Mouse (Mus musculus) frontal cortex, postnatal 14 days (tissue): Measurements from ENCODE around the gene Arf1.

Source experiments
- DNase-seq, 2 experiments: peaks; one replicate each; pipeline ENCODE4 v3.0.0; 2022; ENCODE audit warnings: low spot score in 2 of 2

Arf1 gene

GRCm38 (mm10) chr11:59192059-59192386, 36.0 kb downstream of the Arf1 start, which contains the start of gene Guk1:
Gene Guk1, minus strand, starts transcription at chr11:59192212.
- DNase-seq = no peak

GRCm38 (mm10) chr11:59191231-59192058, 36.6 kb downstream of the Arf1 start:
- peak; percentile 86 to 87 for DNase-seq

- no peak for DNase-seq
Measured at GRCm38 (mm10) chr11:59187706-59188105, 40.4 kb downstream of the Arf1 start.

DNA sequence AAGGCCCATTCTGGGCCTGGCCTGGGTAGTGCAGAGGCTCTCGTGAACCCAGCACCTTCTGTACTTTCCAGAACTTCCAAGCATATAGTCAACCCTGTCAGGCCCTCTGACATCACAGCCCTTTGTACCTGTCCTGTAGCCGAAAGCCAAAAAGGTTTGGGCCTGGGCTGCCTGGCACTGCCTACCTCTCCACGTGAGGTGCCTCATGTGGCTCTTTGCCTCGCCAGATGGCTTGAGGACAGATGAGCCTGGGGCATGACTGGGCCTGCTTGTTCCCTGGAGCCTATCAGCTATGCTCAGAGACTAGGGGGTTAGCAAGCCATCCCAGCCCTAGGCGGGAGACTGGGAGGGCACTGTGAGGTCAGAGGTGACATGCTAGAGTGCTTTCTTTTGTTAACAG, 42.6 kb downstream of the Arf1 start:
- no peak for DNase-seq

GRCm38 (mm10) chr11:59183821-59184220, 44.2 kb downstream of the Arf1 start:
- peak in 1 of 2 experiments; percentile 48 for DNase-seq

DNA sequence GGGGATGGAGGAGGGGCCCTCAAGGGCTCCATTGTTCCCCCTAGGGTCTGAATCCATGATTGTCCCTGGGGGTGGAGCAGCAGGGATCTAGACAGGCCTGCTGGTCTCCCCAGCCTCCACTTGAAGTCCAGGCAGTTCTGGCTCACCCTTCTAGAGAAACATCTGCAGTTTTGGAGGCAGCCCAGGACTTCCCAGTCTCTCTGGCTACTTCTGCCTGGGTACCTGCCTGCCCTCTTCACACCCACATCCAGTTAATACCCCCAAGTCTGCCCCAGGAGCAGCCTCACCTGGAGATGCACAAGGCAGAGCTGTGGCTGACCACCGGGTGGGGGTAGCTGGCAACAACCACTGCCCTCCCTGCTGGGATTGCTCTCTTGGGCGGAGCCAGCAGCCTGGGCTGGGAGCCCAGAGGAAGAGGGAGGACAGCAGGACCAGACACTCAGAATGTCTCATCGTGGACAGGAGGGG, 45.2 kb downstream of the Arf1 start, which contains the start of gene Gjc2:
Gene Gjc2, minus strand, starts transcription at position 350 of the 468 bp plus-strand sequence.
- DNase-seq = no peak

DNA sequence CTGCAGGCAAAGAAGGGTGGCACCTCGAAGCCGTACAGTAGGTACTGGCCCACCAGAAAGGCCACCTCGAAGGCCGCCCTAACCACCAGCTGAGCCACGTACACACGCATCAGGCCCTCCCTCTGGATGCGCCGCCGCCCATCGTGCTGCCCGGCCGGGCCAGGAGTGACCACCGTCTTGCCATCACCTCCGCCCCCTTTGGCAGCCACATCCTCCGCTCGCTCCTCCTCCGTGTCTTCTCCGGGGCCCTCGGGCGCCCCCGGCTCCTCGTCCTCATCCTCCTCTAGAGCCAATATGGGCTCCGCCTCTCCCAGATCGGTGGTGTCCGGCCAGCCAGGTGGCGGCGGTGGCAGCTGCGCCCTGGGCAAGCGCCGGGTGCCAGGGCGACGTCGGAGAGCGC, 51.1 kb downstream of the Arf1 start:
- DNase-seq = no peak

GRCm38 (mm10) chr11:59176475-59176874, 51.6 kb downstream of the Arf1 start:
- no peak for DNase-seq

- no peak for DNase-seq
Measured at GRCm38 (mm10) chr11:59174189-59174838, 53.8 kb downstream of the Arf1 start.

DNA sequence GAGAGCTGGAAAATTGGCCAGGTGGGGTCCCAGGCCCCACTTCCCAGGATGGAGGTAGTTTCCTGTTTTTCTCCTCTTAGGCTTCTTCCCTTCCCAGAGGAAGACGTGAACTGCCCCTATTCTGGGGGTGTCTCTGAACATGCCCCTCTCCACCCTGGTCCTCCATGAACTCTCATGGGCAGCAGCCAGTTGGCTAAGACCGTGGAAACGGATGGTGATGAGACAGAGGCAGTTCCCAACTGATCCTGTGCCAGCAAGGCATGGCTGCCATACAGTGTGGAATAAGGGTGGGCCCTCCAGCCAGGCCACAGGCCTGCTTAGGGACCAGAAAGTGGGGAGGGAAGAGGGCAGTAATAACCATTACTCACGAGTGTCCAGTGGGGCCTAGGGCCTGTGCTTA, 57.5 kb downstream of the Arf1 start:
- no peak for DNase-seq

GRCm38 (mm10) chr11:59169807-59170206, 58.3 kb downstream of the Arf1 start:
- DNase-seq = no peak

DNA sequence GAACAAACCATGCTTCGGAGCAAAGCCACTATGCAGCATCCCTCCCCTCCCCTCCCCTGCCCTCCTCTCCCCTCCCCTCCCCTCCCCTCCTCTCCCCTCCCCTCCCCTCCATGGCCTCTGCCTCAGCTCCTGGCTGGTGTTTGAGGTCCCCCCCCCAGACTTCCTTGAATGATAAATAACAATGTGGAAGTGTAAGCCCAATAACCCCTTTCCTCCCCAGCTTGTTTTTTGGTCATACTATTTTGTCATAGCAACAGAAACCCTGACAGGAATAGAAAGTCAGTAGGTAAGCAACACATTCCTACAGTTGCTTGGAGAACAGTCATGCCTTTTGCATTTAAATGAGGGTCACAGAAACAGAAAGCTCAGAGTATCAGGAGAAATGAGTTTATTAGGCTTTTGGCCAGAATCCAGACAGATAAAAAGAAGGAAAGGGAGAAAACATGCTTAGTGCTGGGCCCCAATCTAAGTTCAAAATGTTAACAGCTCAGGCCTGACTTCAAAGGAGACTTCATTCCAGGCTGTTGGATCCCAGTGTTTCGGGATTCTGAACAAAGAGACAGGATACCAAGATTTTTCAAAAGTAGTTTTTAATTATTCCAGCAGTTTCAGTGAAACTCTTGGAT, 62.3 kb downstream of the Arf1 start:
- DNase-seq = no peak

DNA sequence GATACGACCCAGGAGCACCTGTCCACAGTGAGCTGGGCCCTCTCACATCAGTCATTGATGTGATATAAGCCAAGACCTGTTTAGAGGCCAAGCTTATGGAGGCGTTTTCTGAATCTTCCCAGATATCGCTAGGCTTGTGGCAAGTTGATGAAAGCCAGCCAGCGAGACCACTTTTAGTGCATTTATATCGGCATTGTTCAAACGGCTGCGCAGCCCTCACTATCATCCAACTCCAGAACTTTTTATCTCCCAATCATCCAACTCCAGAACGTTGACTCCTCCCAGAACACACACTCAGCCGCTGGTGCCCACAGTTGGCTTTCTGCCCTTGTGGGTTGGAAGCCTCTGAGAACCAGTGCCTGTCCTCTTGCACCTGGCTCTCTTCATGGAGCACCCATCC, 63.7 kb downstream of the Arf1 start:
- DNase-seq = no peak

GRCm38 (mm10) chr11:59163255-59164236, 64.5 kb downstream of the Arf1 start, which contains the start of gene Iba57:
Gene Iba57, minus strand, starts transcription at chr11:59163739.
- DNase-seq = peak; percentile 97 to 99

DNA sequence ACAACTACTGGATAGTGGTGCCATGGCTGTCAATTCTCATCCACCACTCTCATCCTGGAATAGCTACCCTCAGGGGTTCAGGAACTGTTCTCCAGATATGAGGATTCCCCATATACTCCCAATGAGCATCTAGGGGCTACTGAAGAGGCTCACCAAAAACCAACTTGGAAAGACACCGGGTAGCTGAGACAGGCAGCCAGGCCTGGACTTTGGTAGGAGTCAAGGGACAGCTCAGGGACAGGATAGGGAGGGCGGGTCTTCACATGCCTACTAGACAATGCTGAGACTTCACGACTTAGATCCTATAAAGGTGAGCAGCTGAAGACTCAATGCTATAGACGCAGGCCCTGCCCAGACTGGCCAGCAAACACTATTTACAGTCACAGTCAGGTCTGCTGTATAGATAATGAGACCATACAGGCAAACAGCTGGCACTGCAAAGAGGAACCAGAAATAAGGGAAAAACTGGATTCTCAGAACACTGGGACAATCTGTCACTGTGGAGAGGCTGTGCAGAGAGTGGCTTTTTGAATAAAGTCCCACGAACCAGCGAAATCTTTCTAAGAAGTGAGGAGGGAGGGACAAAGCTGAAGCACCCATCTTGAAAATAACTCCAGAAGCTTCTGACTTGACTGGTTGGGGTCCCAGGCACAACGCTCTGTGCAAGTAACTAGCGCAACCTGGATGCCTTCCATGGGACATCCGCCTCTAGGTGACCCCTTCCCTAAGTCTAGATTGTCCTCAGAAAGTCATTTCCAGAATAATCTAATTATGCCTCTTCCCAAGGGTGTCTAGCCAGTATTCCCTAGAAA, 65.4 kb downstream of the Arf1 start:
- DNase-seq = no peak
